Mouse (Mus musculus) C2C12 (cell line): ENCODE data around the gene Palm2.

Source experiments
- CTCF ChIP-seq: IDR thresholded peaks from one replicate; pipeline ENCODE4 v1.5.1; 2011; ENCODE audit not compliant: control insufficient read depth, insufficient read depth, insufficient read length
- MAX ChIP-seq: IDR thresholded peaks from one replicate; pipeline ENCODE4 v1.6.1; 2011; ENCODE audit warnings: mild to moderate bottlenecking, control low read depth
- MYOG ChIP-seq: IDR thresholded peaks from one replicate; pipeline ENCODE4 v1.6.1; 2011; ENCODE audit not compliant: control insufficient read depth, insufficient read length; ENCODE audit errors: extremely low read depth
- USF1 ChIP-seq: IDR thresholded peaks from one replicate; pipeline ENCODE4 v1.6.1; 2011; ENCODE audit warnings: low read depth, mild to moderate bottlenecking, control low read depth, moderate library complexity

GRCm38 (mm10) chr4:57601458-57601835 lies 167.4 kb downstream of the Palm2 start:
- peak; percentile 62 for TF ChIP-seq USF1
- TF ChIP-seq MAX, result no peak
- no peak for TF ChIP-seq MYOG
- no peak for TF ChIP-seq CTCF
